Mouse (Mus musculus): ENCODE data around the gene Cabin1. TPM values are rescaled to one million over a fixed set of nuclear protein-coding genes. Genes with fewer than 3 reads are reported as not detected.

Cabin1 gene
- polyA plus RNA-seq (2015; fragmentation: Nextera tagmentation; extraction: Ambion mirVana), result 28.6 and 30.3 TPM in 2 replicates

DNA sequence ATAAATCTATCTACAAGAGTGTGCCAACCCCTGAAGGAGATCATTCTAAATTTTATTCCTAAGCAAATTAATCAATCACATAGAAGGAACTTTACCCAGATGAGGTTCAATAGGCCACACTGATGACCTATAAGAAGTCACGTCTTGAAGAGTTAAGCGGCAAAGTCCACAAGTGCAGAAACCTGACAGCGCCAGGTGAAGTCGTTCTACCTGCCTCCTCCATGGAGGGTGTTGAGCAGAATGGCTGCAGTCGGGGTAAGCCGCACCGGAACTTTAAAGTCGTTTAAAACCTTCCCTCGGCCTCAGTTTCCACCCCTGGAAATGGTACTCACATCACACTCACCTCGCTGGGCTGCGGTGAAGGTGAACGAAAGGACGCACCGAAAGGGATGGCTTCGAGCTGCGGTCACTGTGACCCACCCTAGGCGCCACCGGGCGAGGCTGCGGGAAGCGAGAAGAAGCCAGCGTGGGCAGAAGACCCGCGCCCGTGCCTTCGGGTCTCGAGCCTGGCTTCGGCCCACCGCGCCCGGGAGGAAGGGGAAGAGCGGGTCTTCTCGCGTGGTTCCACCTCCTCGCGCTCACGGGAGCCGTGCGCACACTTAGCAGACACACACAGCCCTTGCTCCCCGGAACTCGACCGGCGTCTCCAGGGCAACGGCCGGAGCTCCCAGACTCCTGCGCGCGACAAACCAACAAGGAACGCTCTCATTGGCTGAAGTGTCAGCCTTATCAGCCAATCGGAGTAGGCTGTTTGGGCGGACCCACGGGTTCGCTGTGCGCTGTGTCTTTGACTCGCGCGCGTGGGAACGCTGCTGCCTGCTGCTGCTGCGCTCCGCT, at the start of gene Cabin1:
Gene Cabin1 (minus strand): TSS at position 660 of the 837 bp plus-strand sequence.

DNA sequence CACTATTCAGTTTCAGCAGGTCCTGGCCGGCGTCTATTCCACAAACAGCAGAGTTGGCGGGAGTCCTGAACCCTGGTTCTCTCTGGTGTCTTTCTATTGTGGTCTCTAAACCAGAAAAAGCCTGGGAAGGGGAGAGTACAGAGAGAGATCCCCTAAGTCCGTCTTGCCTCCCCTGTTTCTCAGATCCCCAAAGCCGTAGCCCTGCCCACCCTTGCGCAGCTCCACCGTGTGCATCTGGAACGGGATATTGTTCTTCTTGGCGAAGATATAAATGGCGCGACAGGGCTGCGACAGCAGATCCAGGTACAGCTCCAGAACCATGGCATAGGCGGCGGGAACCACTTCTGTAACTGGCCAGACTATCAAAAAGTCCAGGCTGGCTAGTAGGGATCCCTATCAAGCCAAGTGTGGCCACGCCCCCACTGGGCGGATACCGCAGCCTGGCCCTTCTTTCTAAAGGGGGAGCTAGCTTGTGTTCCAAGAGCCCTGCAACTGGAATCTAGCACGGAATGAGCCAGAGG, 34.1 kb upstream of the Cabin1 start, which contains the start of gene Gstt1:
Gene Gstt1 (minus strand): TSS at position 409 of the 521 bp plus-strand sequence.

DNA sequence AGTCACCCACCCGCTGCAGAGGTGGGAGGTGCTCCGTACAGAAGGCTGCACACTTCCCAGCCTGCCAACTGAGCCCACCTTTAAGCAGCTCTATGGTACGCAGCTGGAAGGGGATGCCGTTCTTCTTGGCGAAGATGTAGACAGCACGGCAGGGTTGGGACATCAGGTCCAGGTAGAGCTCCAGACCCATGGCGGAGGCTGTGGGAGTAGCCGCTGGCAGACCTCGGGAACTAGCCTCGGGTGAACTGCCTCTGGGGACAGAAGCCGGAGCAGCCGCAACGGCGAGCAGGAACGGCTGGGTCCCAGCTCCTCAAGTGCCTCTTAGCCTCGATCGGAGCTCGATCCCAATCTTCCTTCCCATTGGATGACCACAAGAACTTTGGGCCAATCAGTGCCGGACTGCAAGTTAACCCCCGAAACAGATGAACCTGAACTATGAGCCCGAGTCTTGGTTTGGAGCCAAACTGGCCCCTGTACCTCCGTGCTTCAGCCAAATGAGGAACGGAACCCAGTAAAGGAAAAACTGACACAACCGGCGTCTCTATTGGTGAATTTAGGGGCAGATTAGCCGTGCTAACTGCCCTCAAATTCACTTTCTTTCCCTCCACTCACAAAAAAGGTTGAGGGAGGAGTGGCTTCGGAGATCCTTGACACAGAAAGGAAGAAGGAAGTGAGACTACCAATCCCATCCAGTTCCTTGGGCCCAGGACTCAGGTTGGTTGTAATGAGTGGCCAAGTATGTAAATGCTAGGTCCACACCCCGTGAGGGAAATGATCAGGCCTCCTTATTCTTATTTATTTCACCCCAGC, 16.8 kb upstream of the Cabin1 start, which contains the start of the genes Gm20441 and Gstt3:
Gene Gm20441 (minus strand): TSS at position 186 of the 810 bp plus-strand sequence.
Gene Gstt3 (minus strand): TSS at position 646 of the 810 bp plus-strand sequence.

DNA sequence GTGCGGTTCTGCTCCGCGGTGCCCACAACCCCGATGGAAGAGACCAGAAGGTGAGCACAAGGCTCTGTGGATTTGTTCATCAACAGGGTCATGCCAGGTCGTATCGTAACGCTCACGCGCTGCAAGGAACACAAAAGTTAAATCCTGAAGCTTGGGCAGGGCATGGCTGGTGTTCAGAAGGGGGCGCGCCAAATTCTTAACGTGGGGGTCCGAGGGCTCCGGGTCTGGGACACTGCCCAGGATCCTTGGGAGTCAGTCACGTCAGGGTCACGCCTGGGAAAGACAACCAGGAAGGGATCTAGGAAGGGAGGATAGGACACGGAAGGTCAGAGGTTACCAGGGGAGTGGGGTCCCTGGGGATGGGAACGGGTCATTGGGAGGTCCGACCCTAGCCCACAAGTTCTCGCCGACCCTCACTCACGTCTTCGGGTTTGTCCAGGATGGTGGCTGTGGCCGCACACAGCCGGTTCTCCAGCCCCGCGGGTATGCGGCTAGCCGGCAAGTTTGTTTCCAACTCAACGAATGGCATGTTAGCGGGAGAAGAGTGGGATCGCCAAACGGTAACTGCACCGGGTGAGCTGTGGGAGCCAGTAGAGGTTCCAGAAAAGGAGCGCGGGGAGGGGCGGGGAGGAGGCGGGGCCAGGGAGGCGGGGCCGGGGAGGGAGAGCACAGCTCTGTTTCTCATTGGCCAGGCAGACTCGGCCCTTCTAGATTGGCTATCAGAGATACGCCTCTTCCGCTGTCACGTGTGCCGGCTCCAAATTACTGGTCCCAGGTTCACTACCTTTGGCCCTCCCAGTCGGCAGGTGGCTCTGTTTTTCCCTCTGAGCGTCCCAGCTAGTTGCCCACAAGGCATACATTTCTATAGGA, 8.9 kb upstream of the Cabin1 start, which contains the start of gene Ddt:
Gene Ddt (minus strand): TSS at position 620 of the 870 bp plus-strand sequence.

DNA sequence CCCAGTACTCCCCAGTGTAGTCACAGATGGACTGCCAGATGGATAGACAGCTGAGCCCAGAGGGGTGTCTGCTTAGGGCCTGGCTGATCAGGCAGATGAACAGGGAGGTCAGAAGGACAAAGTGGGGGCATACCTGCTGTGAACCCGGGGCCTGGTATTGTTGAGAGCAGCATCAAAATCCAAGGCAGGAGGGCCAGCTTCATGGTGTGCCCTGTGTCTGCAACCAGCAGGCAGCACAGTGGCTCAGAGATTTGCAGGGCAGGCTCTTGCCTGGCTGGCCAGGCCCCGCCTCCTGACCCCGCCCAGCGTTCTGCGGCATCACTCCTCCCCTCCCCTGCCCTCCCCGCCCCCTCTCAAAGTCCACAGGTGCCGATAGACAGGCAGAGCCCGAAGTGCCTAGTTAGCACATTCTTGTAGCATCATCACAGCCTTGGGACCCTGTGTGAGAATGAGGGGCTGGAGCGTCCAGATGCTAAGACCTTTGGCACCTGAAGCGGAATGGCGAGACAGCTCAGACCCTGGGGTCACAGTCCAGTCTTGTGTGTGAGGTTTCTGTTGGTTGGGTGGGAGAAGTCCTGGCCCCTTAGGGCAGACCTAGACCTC, 120.3 kb downstream of the Cabin1 start, which contains the start of gene Susd2:
Gene Susd2 (minus strand): TSS at position 268 of the 603 bp plus-strand sequence.

Other genes starting within 250 kb of the Cabin1 start
- gene Snrpd3, start 246.8 kb downstream of the Cabin1 start, polyA plus RNA-seq (2015; fragmentation: Nextera tagmentation; extraction: Ambion mirVana), result 102 and 118 TPM in 2 replicates
- gene Gucd1, start 246.4 kb downstream of the Cabin1 start, polyA plus RNA-seq (2015; fragmentation: Nextera tagmentation; extraction: Ambion mirVana), result 15.5 and 15.8 TPM in 2 replicates
- gene Lrrc75b, start 204.0 kb downstream of the Cabin1 start, polyA plus RNA-seq (2015; fragmentation: Nextera tagmentation; extraction: Ambion mirVana), result 29.6 and 35.6 TPM in 2 replicates
- gene Ggt1, start 202.7 kb downstream of the Cabin1 start, polyA plus RNA-seq (2015; fragmentation: Nextera tagmentation; extraction: Ambion mirVana), result 1.2 and 1.6 TPM in 2 replicates
- 1.6 and 1.9 TPM in 2 replicates for gene Ggt5, start 175.0 kb downstream of the Cabin1 start, polyA plus RNA-seq (2015; fragmentation: Nextera tagmentation; extraction: Ambion mirVana)
- 24.7 and 25.7 TPM in 2 replicates for gene Susd2, start 120.3 kb downstream of the Cabin1 start, polyA plus RNA-seq (2015; fragmentation: Nextera tagmentation; extraction: Ambion mirVana)
- 128 and 167 TPM in 2 replicates for gene Ddt, start 9.1 kb upstream of the Cabin1 start, polyA plus RNA-seq (2015; fragmentation: Nextera tagmentation; extraction: Ambion mirVana)
- not detected in 2 replicates for gene Gm20441, start 16.6 kb upstream of the Cabin1 start, polyA plus RNA-seq (2015; fragmentation: Nextera tagmentation; extraction: Ambion mirVana)
- gene Gstt3, start 17.1 kb upstream of the Cabin1 start, polyA plus RNA-seq (2015; fragmentation: Nextera tagmentation; extraction: Ambion mirVana), result 2.0 and 2.7 TPM in 2 replicates
- gene Gstt1, start 34.2 kb upstream of the Cabin1 start, polyA plus RNA-seq (2015; fragmentation: Nextera tagmentation; extraction: Ambion mirVana), result 20.0 and 24.8 TPM in 2 replicates
- not detected in 2 replicates for gene Gstt4, start 58.2 kb upstream of the Cabin1 start, polyA plus RNA-seq (2015; fragmentation: Nextera tagmentation; extraction: Ambion mirVana)
- gene Gstt2, start 73.1 kb upstream of the Cabin1 start, polyA plus RNA-seq (2015; fragmentation: Nextera tagmentation; extraction: Ambion mirVana), result 9.0 and 9.8 TPM in 2 replicates
- gene Mif, start 95.9 kb upstream of the Cabin1 start, polyA plus RNA-seq (2015; fragmentation: Nextera tagmentation; extraction: Ambion mirVana), result 1,854 and 1,938 TPM in 2 replicates
- gene Derl3, start 129.1 kb upstream of the Cabin1 start, polyA plus RNA-seq (2015; fragmentation: Nextera tagmentation; extraction: Ambion mirVana), result 0.65 and 1.5 TPM in 2 replicates
- 176 and 183 TPM in 2 replicates for gene Smarcb1, start 157.3 kb upstream of the Cabin1 start, polyA plus RNA-seq (2015; fragmentation: Nextera tagmentation; extraction: Ambion mirVana)
- 372 and 376 TPM in 2 replicates for gene Chchd10, start 168.8 kb upstream of the Cabin1 start, polyA plus RNA-seq (2015; fragmentation: Nextera tagmentation; extraction: Ambion mirVana)
- gene Mmp11, start 172.2 kb upstream of the Cabin1 start, polyA plus RNA-seq (2015; fragmentation: Nextera tagmentation; extraction: Ambion mirVana), result 10.3 and 10.5 TPM in 2 replicates
- gene Gm867, start 176.3 kb upstream of the Cabin1 start, polyA plus RNA-seq (2015; fragmentation: Nextera tagmentation; extraction: Ambion mirVana), result 1.7 and 2.3 TPM in 2 replicates
- gene Vpreb3, start 178.7 kb upstream of the Cabin1 start, polyA plus RNA-seq (2015; fragmentation: Nextera tagmentation; extraction: Ambion mirVana), result 1.5 TPM in 1 of 2 replicates, not detected in the other
- gene Gm5134, start 190.2 kb upstream of the Cabin1 start, polyA plus RNA-seq (2015; fragmentation: Nextera tagmentation; extraction: Ambion mirVana), result not detected in 2 replicates

Measured in neural tube, postnatal 0 days (tissue).